Mouse (Mus musculus) kidney, postnatal 36 days (tissue): ENCODE measurements around the gene Cisd3.
"Not testable (repeated sequence)": the region's sequence is repeated elsewhere in the genome, so short reads cannot be mapped to it uniquely, and the experiment has no call there.

ENCODE experiments used
- DNase-seq, 2 experiments: peaks; one replicate each; pipeline ENCODE4 v3.0.0; 2021 to 2022; ENCODE audit warnings: mixed read lengths in 2 of 2

Cisd3 gene

DNA sequence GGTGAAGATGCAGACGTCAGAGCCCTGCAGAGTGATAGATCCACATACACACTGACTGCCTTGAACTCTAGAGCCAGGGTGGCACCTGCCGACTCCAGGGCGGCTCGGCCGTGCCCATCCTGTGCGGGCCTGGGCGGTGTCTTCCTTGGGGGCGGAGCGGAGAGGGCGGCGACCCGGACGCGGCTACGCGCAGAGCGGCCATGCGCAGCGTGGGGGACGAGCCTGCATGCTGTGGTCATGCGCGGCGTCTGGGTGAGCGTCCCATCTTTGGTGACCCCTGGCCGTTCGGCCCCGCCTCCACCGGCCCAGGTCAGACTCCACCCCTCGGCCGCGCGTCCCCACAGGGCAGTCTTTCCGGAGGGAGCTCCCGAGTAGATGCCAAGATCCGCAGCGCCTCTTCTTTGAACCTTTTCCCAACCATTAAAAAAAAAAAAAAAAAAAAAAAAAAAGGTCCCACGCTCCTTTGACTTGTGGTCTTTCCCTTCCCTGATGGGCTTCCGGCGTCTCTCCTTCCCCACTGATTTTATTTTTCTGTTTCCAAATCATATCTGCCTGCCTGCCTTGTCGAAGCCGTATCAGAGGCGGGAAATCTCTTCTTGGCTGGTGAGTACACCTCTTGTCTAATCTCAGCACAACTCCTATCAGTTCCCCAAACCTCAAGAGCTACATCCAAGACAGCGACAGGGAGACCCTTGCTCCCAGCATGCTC, at the start of gene Cisd3:
TSS of gene Cisd3 (plus strand) at position 214 of the 709 bp plus-strand sequence.
- peak; percentile 98 for DNase-seq

- no peak for DNase-seq
Measured at GRCm38 (mm10) chr11:97641668-97642067, 44.0 kb upstream of the Cisd3 start.

DNA sequence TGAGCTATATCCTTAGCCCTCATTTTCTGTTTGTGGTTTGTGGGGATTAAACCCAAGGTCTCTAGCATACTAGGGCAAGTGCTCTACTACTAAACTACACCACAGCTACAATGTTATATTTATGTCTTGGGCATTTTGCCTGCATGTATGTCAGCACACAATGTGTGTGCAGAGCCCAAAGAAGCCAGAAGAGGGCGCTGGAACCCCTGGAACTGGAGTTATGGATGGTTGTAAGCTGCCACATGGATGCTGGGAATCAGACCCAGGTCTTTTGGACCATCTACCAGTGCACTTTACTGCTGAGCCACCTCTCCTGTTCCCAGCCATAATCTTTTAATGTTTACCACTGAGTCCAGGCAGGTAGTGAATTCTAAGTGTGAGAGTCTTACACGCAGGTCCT, 42.9 kb upstream of the Cisd3 start:
- no peak for DNase-seq

- DNase-seq: no peak
Measured at GRCm38 (mm10) chr11:97643380-97644055, 42.1 kb upstream of the Cisd3 start.

GRCm38 (mm10) chr11:97644834-97645233, 40.8 kb upstream of the Cisd3 start:
- peak; percentile 73 to 92 for DNase-seq

- DNase-seq: not testable (repeated sequence)
Measured at GRCm38 (mm10) chr11:97648541-97648940, 37.1 kb upstream of the Cisd3 start.

DNA sequence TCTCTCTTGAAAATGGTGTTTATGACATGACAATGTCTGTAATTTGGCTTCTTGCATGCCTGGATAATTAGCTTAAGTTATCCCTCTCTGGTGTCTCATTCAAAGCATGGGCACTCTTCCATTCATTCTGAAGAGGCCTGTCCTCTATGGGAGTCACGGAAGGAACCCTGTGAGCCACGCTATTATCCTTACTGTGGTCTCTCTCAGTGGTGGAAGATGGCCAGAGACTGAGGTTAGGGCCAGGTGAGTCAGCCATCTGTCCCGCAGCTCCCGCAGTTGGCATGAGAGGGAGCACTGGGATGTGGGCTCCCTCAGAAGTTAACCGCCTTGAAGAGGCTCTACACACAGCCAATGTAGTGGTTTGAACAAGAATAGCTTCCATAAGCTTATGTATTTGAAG, 35.3 kb upstream of the Cisd3 start:
- no peak for DNase-seq

DNA sequence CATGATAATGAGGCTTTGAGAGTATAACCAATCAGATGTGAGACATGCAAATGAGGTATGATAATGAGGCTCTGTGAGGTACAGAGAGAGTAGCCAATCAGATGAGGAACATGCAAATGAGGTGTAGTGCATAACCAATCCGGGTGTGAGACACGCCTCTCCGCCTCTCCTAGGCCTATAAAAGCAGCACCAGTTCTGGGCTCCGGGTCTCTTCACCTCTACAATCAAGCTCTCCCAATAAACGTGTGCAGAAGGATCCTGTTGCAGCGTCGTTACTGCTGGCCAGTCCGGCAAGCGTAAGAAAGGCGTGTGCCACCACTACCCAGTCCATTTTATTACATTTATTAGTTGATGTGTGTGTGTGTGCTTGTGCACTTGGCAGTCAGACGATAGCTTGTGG, 32.2 kb upstream of the Cisd3 start:
- DNase-seq: peak in 1 of 2 experiments; percentile 26

DNA sequence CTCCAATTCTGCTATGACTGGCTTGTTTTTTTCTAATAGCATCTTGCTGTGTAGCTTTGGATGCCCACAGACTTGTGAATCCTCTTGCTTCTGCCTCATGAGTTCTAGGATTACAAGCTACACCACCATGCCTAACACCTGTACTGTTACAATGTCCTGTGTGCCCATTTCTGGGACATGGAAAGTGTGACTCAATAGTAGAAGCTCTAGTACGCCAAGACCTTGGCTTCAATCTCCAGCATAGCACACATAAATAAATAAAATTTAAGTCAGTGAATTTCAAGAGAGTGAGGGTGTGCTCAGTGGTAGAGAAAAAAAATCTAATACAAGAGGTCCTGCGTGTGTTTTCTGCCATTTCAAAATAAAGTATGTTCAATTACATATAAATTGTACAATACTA, 31.4 kb upstream of the Cisd3 start:
- no peak for DNase-seq

GRCm38 (mm10) chr11:97656269-97656971, 29.2 kb upstream of the Cisd3 start:
- peak in 1 of 2 experiments; percentile 44 for DNase-seq

DNA sequence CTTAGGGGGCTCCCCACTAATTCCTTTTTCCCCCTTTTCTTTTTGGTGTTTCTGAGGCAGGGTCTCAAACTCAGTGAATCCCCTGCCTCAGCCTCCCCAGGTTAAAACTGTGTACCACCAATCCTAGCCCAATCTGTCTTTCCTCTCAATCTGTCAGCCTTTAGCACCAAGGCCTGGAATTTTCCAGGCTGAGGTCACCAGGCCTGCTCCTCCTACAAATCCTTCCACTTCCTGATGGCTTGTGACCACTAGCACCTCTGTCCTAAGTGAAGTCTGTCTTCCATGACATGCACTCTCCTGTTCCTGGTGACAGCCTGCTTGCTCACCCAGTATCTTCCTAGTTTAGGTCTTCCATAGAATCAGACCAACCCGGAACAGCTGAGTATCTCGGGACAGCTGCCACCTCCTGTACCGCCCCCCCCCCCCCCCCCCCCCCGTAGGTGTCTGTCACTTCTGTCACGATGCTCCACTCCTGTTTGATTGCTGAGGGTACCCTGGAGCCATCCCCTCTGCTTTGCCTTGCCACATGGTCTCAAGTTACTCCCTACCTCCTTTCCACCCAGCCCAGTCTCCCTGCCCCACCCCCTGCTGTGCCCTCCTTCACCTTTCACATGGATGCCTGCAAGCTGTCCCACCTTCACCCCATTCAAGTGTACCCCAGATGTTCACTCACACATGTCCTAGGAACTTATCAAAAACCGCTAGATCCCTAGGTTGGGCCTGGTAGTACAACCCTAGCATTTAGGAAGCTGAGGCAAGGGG, 28.3 kb upstream of the Cisd3 start:
- DNase-seq: peak in 1 of 2 experiments; percentile 30

DNA sequence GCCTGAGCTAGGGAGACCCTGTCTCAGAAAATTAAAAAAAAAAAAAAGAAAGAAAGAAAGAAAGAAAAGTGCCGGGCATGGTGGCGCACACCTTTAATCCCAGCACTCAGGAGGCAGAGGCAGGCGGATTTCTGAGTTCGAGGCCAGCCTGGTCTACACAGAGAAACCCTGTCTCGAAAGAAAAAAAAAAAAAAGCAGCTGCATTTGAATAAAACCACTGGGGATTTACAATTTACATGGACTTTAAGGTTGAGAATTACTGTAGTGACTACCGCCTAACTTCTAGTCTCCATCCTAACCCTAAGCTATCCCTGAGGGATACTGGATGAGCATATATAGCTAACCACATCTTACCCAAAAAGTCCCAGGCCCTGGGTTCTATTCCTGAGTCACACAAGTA, 27.7 kb upstream of the Cisd3 start:
- DNase-seq: not testable (repeated sequence)

GRCm38 (mm10) chr11:97658751-97659266, 26.8 kb upstream of the Cisd3 start:
- peak in 1 of 2 experiments; percentile 22 for DNase-seq

- DNase-seq: peak; percentile 21 to 47
Measured at GRCm38 (mm10) chr11:97659267-97659989, 26.2 kb upstream of the Cisd3 start.

DNA sequence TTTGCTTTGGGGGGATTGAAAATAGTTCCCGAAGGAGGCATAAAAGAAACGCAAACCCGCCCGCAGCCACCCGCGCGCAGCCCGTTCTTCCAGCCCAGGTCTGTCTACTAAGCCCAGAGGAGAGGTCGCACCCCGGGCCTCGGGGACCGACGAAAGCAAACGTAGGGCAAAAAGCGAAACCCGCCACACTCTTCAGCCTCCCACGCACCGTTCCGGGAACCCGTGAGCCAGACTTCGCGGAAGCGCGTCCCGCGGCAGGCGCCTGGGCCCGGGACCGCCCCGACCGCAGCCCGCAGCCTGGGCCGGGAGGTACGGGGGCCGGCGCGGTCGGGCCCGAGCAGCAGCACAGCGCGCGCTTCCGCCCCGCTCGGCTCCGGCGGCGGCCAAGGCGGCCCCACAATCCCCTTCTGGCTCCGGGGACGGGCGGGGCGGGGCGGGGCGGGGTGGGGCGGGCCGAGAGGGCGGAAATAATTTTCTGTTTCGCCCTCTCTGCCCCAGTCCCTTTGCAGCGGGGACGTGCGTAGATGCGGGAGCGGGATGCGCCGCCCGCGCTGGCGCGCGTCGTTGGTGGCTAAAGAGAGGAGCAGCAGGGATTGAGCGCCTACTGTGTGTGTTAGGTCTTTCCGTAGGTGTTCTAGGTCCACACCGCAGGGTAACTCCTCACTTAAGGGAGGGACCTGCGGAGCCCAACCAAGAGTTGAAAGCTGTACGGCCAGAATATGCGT, 25.5 kb upstream of the Cisd3 start:
- DNase-seq: peak; percentile 77 to 87

- peak in 1 of 2 experiments; percentile 25 for DNase-seq
Measured at GRCm38 (mm10) chr11:97660734-97661647, 24.6 kb upstream of the Cisd3 start.

- DNase-seq: peak; percentile 87 to 93
Measured at GRCm38 (mm10) chr11:97661648-97662133, 23.9 kb upstream of the Cisd3 start.

GRCm38 (mm10) chr11:97662207-97662892, 23.3 kb upstream of the Cisd3 start:
- peak; percentile 70 to 76 for DNase-seq

DNA sequence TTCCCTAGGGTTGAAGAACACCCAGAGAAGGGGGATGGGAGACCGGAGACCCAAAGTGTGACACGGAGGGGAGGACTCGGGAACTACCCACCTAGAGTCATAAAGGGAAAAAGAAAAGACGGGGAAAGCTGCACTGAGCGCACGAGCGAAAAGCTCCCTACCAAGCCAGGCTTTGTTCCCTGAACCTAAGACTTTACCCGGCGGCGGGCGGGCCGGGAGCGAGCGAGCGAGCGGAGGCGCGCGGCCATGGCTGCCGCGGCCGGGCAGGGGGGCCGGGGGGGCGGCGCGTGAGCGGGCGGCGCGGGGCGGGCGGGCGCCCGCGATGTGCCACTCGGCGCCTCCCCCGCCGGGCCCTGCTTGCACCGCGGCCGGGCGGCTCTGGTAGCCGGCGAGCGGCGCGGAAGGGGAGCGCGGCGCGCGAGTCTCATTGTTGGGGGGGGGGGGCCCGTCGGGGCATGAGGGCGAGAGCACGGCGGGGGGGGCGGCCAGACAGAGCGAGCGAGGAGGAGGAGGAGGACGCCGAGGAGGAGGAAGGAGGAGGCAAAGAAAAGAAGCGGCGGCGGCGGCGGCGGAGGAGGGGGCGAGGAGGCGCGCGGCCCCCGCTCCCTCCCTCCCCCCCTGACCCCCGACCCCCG, 22.6 kb upstream of the Cisd3 start, which contains the start of gene Mllt6:
TSS of gene Mllt6 (plus strand) at position 522 of the 635 bp plus-strand sequence.
- peak; percentile 85 to 91 for DNase-seq
